Mouse (Mus musculus) forebrain, embryonic 15.5 days (tissue): ENCODE measurements around the gene Fbxl3. TPM values are rescaled to one million over a fixed set of nuclear protein-coding genes. Genes with fewer than 3 reads are reported as not detected.

Experiments used
- ATAC-seq: fragments of 200-750 bp; cut with Nextera tagmentation; replicated peaks from 2 replicates; pipeline ENCODE4 v1.8.0; 2017; ENCODE audit warnings: mild to moderate bottlenecking, moderate TSS enrichment, moderate library complexity
- H3K27ac ChIP-seq: fragments of 300-500 bp; sonication (generic); replicated peaks from 2 replicates; pipeline ENCODE4 v1.5.1; 2015; ENCODE audit warnings: mild to moderate bottlenecking, inconsistent platforms
- H3K27me3 ChIP-seq: fragments of 300-500 bp; sonication (generic); 2 replicates; pipeline ENCODE4 v1.6.1; 2015; ENCODE audit warnings: inconsistent platforms
- H3K36me3 ChIP-seq: fragments of 300-500 bp; sonication (generic); 2 replicates; pipeline ENCODE4 v1.6.1; 2015; ENCODE audit warnings: mild to moderate bottlenecking, inconsistent platforms
- H3K4me1 ChIP-seq: fragments of 300-500 bp; sonication (generic); 2 replicates; pipeline ENCODE4 v1.6.1; 2015; ENCODE audit warnings: inconsistent platforms
- H3K4me2 ChIP-seq: fragments of 300-500 bp; sonication (generic); replicated peaks from 2 replicates; pipeline ENCODE4 v1.6.1; 2015; ENCODE audit warnings: mild to moderate bottlenecking, inconsistent platforms
- H3K4me3 ChIP-seq: fragments of 300-500 bp; sonication (generic); 2 replicates; pipeline ENCODE4 v1.5.1; 2015; ENCODE audit warnings: mild to moderate bottlenecking, inconsistent platforms
- H3K9ac ChIP-seq: fragments of 300-500 bp; sonication (generic); replicated peaks from 2 replicates; pipeline ENCODE4 v1.6.1; 2015; ENCODE audit warnings: mild to moderate bottlenecking, inconsistent platforms
- H3K9me3 ChIP-seq: fragments of 300-500 bp; sonication (generic); 2 replicates; pipeline ENCODE4 v1.6.1; 2016; ENCODE audit warnings: inconsistent platforms
- WGBS: fragments of 180-500 bp; shearing (Covaris S2); methylation state at CpG from one replicate; pipeline ENCODE4 v1.1.7; 2015; ENCODE audit warnings: mixed read lengths; 5-methylcytosine and 5-hydroxymethylcytosine counted together
- polyA plus RNA-seq: library from polyadenylated mRNA; unstranded; fragments of >200 nt; fragmentation: Nextera tagmentation; extraction: Ambion mirVana; gene quantifications from 2 replicates; pipeline ENCODE4 v1.2.1, GENCODE M21; 2015

The Fbxl3 gene
- polyA plus RNA-seq, 1 experiment from 2014 or later, result 30.3 TPM

- Histone ChIP-seq H3K36me3 (no peaks in the 10 kb centered on the region; the same call in 1 of the 2 replicates), H3K27me3 (no peaks in the 10 kb centered on the region), H3K4me2 (peak overlapping the region; percentile 81), H3K4me3 (peak overlapping the region; percentile 74), H3K4me1 (peaks cover 38% of the 10 kb centered on the region), H3K9ac (peak overlapping the region; percentile 97), H3K27ac (peak overlapping the region; percentile 99), H3K9me3 (no peaks in the 10 kb centered on the region)
- ATAC-seq, result peak; percentile 82
- under 1% methylated on average over 78 of the region's 86 CpGs for WGBS
Measured at GRCm38 (mm10) chr14:103098587-103099235, 655 bp downstream of the Fbxl3 start.

- H3K4me2 ChIP-seq, result peak overlapping the region; percentile 81
- no peaks in the 10 kb centered on the region for H3K9me3 ChIP-seq
- WGBS, result 2% methylated on average over 2 of the region's 2 CpGs
- no peaks in the 10 kb centered on the region; the same call in 1 of the 2 replicates for H3K36me3 ChIP-seq
- peak overlapping the region; percentile 99; the same call in 1 of the 2 replicates for H3K27ac ChIP-seq
- H3K9ac ChIP-seq, result peak overlapping the region; percentile 97
- peaks cover 42% of the 10 kb centered on the region for H3K4me1 ChIP-seq
- no peaks in the 10 kb centered on the region for H3K27me3 ChIP-seq
- no peak for ATAC-seq
- peak overlapping the region; percentile 74 for H3K4me3 ChIP-seq
Measured at GRCm38 (mm10) chr14:103098213-103098586, 1.2 kb downstream of the Fbxl3 start.

GRCm38 (mm10) chr14:103096621-103097020 is 2.7 kb downstream of the Fbxl3 start:
- Histone ChIP-seq H3K4me3 (no peak overlapping the region), H3K9ac (no peak overlapping the region), H3K4me2 (no peak overlapping the region; the same call in 1 of the 2 replicates), H3K9me3 (no peaks in the 10 kb centered on the region), H3K36me3 (no peaks in the 10 kb centered on the region; the same call in 1 of the 2 replicates), H3K27me3 (no peaks in the 10 kb centered on the region), H3K4me1 (peaks cover 45% of the 10 kb centered on the region), H3K27ac (no peak overlapping the region)
- ATAC-seq, result no peak
- WGBS, result 62% methylated on average over 6 of the region's 6 CpGs

- no peak overlapping the region for H3K4me2 ChIP-seq
- no peak overlapping the region for H3K9ac ChIP-seq
- peaks cover 45% of the 10 kb centered on the region for H3K4me1 ChIP-seq
- WGBS, result 93% methylated on average over 8 of the region's 8 CpGs
- H3K36me3 ChIP-seq, result peaks cover 6% of the 10 kb centered on the region; the same call in 1 of the 2 replicates
- H3K4me3 ChIP-seq, result no peak overlapping the region
- no peak for ATAC-seq
- no peak overlapping the region for H3K27ac ChIP-seq
- no peaks in the 10 kb centered on the region for H3K9me3 ChIP-seq
- no peaks in the 10 kb centered on the region for H3K27me3 ChIP-seq
Measured at GRCm38 (mm10) chr14:103095826-103096225, 3.5 kb downstream of the Fbxl3 start.

GRCm38 (mm10) chr14:103095036-103095435 is 4.3 kb downstream of the Fbxl3 start:
- Histone ChIP-seq H3K27ac (no peak overlapping the region), H3K9ac (no peak overlapping the region), H3K27me3 (no peaks in the 10 kb centered on the region), H3K4me3 (no peak overlapping the region), H3K9me3 (no peaks in the 10 kb centered on the region), H3K4me1 (peaks cover 45% of the 10 kb centered on the region), H3K36me3 (peaks cover 6% of the 10 kb centered on the region; the same call in 1 of the 2 replicates), H3K4me2 (no peak overlapping the region)
- no peak for ATAC-seq
- WGBS, result 84% methylated on average over 8 of the region's 8 CpGs

GRCm38 (mm10) chr14:103093670-103094069 is 5.7 kb downstream of the Fbxl3 start:
- Histone ChIP-seq H3K27ac (no peak overlapping the region), H3K27me3 (no peaks in the 10 kb centered on the region), H3K9me3 (no peaks in the 10 kb centered on the region), H3K4me2 (no peak overlapping the region), H3K9ac (no peak overlapping the region), H3K36me3 (peaks cover 16% of the 10 kb centered on the region), H3K4me1 (peaks cover 45% of the 10 kb centered on the region), H3K4me3 (no peak overlapping the region)
- ATAC-seq, result no peak
- 85% methylated on average over 4 of the region's 4 CpGs for WGBS

GRCm38 (mm10) chr14:103093236-103093635 is 6.1 kb downstream of the Fbxl3 start:
- no peak for ATAC-seq
- Histone ChIP-seq H3K9ac (no peak overlapping the region), H3K4me1 (peaks cover 45% of the 10 kb centered on the region), H3K9me3 (no peaks in the 10 kb centered on the region), H3K4me3 (no peak overlapping the region), H3K27ac (no peak overlapping the region), H3K36me3 (peaks cover 19% of the 10 kb centered on the region), H3K27me3 (no peaks in the 10 kb centered on the region), H3K4me2 (no peak overlapping the region)
- 83% methylated on average over 3 of the region's 3 CpGs for WGBS

GRCm38 (mm10) chr14:103088624-103089023 is 10.7 kb downstream of the Fbxl3 start:
- Histone ChIP-seq H3K36me3 (peaks cover 49% of the 10 kb centered on the region), H3K4me2 (no peak overlapping the region), H3K27me3 (no peaks in the 10 kb centered on the region), H3K9me3 (no peaks in the 10 kb centered on the region), H3K4me1 (peaks cover 7% of the 10 kb centered on the region), H3K27ac (no peak overlapping the region), H3K4me3 (no peak overlapping the region), H3K9ac (no peak overlapping the region)
- 74% methylated on average over 6 of the region's 6 CpGs for WGBS
- no peak for ATAC-seq

GRCm38 (mm10) chr14:103087846-103088245 is 11.5 kb downstream of the Fbxl3 start:
- no peak for ATAC-seq
- no peak overlapping the region for H3K27ac ChIP-seq
- no peak overlapping the region for H3K4me3 ChIP-seq
- 0 out of 2 replicates have a peak, but pooled peaks cover 3% of the 10 kb centered on the region for H3K4me1 ChIP-seq
- H3K4me2 ChIP-seq, result no peak overlapping the region
- 92% methylated on average over 5 of the region's 5 CpGs for WGBS
- H3K36me3 ChIP-seq, result peaks cover 53% of the 10 kb centered on the region
- no peaks in the 10 kb centered on the region for H3K27me3 ChIP-seq
- H3K9ac ChIP-seq, result no peak overlapping the region
- H3K9me3 ChIP-seq, result no peaks in the 10 kb centered on the region

- WGBS, result 95% methylated on average over 4 of the region's 4 CpGs
- Histone ChIP-seq H3K27me3 (no peaks in the 10 kb centered on the region), H3K4me1 (no peaks in the 10 kb centered on the region), H3K27ac (no peak overlapping the region), H3K9me3 (no peaks in the 10 kb centered on the region), H3K4me3 (no peak overlapping the region), H3K36me3 (peaks cover 56% of the 10 kb centered on the region), H3K4me2 (no peak overlapping the region), H3K9ac (no peak overlapping the region)
- ATAC-seq, result no peak
Measured at GRCm38 (mm10) chr14:103086671-103087324, 12.6 kb downstream of the Fbxl3 start.

GRCm38 (mm10) chr14:103085840-103086533 is 13.4 kb downstream of the Fbxl3 start:
- H3K9ac ChIP-seq, result no peak overlapping the region
- H3K9me3 ChIP-seq, result no peaks in the 10 kb centered on the region
- ATAC-seq, result no peak
- H3K27ac ChIP-seq, result no peak overlapping the region
- no peaks in the 10 kb centered on the region for H3K27me3 ChIP-seq
- no peaks in the 10 kb centered on the region for H3K4me1 ChIP-seq
- H3K36me3 ChIP-seq, result peaks cover 51% of the 10 kb centered on the region
- H3K4me3 ChIP-seq, result no peak overlapping the region
- 68% methylated on average over 1 of the region's 1 CpGs for WGBS
- H3K4me2 ChIP-seq, result no peak overlapping the region
